Mouse (Mus musculus) embryo, embryonic 9.5 days (tissue): ENCODE measurements around the gene Il12b.

ENCODE experiments used
- DNase-seq: peaks from one replicate; pipeline ENCODE4 v3.0.0-alpha.2; 2017; ENCODE audit errors: extremely low spot score

Gene Il12b

DNA sequence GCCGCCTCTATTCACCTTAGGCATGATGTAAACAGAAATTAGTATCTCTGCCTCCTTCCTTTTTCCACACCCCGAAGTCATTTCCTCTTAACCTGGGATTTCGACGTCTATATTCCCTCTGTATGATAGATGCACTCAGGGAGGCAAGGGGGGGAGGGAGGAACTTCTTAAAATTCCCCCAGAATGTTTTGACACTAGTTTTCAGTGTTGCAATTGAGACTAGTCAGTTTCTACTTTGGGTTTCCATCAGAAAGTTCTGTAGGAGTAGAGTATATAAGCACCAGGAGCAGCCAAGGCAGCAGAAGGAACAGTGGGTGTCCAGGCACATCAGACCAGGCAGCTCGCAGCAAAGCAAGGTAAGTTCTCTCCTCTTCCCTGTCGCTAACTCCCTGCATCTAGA lies at the start of gene Il12b:
Gene Il12b (plus strand): TSS at position 301 of the 400 bp plus-strand sequence.
- no peak for DNase-seq

DNA sequence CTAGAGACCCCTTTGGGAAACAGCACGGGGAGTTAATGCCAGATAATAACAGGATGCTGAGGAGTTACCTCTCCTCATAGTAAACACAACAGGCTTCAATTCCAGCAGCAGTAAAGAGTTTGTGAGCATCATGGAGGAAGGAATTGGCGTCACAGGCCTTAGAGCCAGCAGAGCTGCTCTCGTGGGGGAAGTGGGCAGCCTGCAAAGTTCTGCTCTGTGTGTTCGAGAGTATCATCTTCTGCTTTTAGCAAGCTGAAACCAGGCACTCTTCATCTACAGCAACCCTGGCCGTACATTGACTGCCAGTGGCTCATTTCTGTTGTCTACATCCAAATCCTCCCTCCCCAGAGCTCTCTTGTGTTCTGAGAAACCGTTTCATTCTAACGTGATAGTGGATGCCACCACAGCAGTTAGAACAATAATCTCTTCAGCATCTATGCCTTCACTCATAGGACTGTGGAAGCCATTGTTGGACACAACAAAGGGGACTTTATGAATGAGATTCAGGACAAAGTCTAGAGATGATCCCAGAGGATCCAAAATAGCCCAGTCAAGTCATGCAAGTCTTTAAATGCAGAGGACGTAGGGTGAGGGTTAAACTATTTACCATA lies 44.9 kb upstream of the Il12b start:
- DNase-seq, result no peak

- DNase-seq, result no peak
These were observed 43.7 kb upstream of the Il12b start for GRCm38 (mm10) chr11:44356171-44356570.

- no peak for DNase-seq
These were observed 35.3 kb upstream of the Il12b start for GRCm38 (mm10) chr11:44364536-44364935.

- DNase-seq, result peak; percentile 9
These were observed 32.2 kb upstream of the Il12b start for GRCm38 (mm10) chr11:44367711-44368110.

GRCm38 (mm10) chr11:44372856-44373255 lies 27.0 kb upstream of the Il12b start:
- DNase-seq, result no peak

- DNase-seq, result no peak
These were observed 22.0 kb upstream of the Il12b start for GRCm38 (mm10) chr11:44377879-44378278.

DNA sequence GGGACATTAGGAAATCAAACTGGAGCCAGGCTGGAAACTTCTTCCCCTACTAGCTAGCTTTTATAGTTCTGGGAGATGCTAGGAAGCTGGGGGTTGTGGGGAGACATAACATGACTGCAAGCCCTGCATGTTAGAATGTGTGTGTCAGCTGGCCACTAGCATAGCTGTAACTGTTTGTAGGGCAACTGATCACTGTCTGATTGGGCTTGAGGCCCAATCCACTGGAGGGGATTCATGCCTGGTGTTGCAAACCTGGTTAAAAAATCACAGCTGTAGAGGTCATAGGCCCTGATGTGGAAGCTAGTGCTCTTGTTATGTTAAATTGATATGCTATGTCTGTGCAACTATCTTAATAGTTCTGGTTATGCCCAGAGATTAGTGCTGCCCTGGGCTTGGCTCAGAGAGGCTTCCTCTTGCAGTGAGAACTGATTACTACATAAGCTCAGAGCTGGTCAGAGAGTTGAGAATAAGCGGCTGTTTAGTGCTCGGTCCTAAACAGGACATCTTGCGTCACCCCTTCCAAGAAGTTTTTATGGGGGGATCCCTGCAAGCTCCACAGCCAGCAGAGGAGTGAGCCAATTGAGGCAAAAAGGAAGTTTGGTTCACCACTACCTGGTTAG lies 19.3 kb upstream of the Il12b start:
- no peak for DNase-seq

GRCm38 (mm10) chr11:44382200-44382599 lies 17.7 kb upstream of the Il12b start:
- DNase-seq, result no peak

DNA sequence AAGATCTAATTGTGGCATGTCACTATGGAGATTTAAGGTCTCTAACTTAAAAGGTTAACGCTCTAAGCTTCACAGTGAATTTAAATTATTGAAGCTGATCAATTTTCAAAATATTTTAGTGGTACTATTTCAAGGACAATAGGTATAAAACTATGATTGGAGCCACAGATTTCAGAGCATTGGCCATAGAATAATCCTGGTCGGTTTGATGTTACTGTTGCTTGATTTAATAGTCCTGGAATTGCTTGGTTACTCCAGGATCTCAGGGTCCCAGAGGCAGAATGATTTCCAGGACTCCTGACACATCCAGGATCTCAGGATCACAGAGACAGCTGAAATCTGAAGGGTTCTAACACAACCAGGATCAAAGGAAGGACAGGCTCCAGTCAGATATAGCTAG lies 12.8 kb upstream of the Il12b start:
- no peak for DNase-seq

DNA sequence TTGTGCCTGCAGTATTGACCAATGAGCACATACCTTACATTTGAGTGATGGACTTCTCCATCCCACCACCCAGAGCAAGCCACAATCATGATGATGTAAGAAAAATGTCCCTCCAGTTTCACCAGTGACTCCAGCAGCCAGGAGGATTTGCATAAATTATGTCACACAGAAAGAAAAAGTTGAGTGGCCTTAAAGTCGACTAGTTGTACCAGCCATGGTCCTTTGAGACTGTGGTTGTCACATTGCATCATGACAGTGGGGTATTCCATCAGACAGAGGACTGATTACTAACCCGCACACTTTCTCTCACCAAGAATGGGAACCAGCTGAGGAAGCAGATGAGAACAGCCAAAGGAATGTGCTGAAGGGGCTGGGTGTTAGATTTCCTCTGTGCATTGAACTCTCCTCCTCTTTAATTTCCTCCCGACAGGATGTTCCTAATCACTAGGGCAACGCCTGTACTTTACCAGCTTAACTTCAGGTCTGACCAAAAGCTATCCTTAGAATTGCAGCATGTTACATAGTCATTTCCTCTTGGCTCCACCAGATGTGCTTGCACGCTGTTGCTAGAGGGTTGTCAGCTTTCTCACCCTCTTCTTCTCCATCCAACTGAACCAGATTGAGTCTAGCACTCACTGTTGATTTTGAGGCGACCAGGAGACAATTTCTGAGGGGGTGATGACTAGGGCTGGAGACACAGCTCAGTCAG lies 9.7 kb upstream of the Il12b start:
- no peak for DNase-seq

DNA sequence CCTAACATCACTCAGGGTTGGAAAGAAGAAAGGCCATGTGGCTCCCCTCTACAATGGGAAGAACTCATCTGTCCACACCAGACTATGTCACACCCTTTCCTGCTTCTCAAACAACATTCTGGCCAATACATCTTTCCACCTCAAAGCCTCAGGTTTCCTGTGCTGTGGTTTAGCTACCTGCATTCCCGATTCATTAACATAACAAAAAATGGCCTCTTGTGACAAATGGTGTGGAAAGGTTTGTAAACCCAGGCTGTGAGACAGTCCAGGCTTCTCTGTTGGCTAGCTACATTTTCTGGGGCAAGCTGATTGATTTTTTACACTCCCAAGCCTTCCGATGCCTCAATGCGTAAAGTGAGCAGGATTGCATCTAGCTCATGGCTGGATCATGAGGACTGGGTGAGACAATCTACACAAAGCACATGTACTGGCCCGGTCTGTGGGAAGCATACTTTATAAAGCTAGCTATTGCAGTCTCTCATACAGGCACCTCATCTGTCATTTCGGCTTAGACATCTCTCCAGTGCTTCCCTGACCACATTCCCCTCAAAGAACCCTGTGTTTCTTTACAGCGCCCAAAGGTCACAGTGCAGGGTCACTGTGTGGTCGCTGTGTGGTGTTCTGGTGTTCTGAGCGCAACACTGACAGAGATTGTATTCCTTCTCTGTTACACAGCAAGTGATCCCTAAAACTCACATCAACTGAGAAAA lies 6.6 kb upstream of the Il12b start:
- DNase-seq, result no peak

DNA sequence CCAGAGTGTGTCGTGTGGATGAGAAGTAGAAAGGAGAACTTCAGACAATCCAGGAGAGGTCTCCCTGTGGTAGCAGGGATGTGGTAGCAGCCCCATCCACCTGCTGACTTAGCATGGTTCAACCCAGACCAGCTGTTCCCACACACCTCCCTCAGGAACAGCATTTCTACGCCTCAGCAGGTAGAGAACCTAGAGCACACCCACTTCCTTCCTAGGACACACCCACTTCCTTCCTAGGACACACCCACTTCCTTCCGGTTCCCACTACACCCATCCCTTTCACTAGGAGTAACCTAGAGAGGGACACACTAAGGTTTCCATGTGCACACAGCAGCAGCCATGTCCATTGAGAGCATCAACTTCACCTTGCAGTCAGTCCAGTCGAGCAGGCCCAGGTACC lies 4.5 kb upstream of the Il12b start:
- no peak for DNase-seq

DNA sequence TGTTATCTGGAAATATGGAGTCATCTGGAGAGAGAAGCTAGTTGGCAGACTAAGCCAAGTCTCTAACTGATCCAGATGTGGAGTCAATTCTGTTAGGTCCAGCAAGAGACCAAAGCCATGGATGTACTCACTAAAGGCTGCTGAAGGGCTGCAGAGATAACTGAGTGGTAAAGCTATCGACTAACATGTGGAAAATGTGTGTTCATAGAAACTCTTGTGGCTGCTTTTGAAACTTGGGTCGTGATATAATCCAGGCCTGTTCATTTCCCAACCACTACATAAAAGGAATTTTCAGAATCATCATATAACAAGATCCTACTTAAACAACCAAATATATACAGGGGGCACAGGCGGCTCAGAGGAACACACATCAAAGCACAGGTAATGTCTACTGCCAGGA lies 2.3 kb upstream of the Il12b start:
- DNase-seq, result no peak

DNA sequence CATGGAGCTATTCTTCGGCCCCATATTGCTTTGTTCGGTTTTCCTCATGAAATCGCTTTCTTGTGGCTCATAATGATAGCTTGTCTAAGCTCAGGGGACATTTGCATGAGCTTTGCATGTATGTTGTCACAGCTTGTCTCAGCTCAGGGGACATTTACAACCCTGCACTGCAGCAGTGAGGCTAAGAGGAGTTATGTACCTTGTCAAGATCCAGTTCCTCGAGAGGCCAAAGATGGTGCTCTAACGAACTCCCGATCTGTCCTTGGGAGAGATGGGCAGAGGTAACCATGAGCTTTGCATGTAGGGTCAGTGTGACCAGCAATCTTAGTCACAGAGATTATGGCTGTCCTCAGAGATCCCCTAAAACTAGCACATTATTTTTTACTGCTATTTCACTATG lies 1.5 kb upstream of the Il12b start:
- no peak for DNase-seq

- DNase-seq, result peak; percentile 87
These were observed 1.1 kb upstream of the Il12b start for GRCm38 (mm10) chr11:44398782-44399225.

- no peak for DNase-seq
These were observed 2.0 kb downstream of the Il12b start for GRCm38 (mm10) chr11:44401635-44402548.

DNA sequence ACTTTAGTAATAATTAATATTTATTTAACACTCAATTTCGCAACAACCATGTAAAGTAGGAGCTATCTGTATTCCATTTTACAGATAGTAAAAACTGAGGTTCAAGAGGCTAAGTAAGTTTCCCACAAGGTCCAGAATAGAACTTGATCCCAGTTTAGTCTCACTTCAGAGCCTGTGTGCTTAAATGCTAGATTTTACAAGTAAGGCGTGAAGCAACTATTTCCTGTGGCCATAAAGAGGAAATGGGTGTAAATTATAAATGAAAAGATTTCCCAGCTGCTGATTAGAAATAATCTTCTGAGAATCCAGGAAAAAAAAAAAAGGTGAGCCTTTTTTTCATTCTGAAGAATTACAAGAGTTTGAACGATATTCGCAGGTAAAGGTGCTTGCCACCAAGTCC lies 5.2 kb downstream of the Il12b start:
- no peak for DNase-seq

DNA sequence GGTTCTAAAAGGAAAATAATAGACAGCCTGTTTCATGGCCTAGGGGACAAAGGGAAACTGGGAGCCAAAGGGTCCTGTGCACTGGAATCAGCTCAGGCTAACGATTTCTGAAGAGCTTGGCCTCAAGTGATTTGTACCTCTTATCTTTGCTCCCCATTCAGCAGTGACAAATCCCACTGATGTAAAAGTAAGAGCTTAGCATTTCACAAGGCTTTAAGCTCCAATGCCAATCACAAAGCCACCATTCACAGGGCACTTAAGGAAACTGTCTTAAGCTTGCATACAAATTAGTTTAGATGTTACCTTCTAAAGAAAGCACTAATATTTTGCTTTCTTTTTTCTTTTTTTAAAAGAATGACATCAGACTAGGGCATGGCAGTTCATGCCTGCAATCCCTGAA lies 6.1 kb downstream of the Il12b start:
- DNase-seq, result no peak

- DNase-seq, result no peak
These were observed 6.6 kb downstream of the Il12b start for GRCm38 (mm10) chr11:44406457-44406856.

GRCm38 (mm10) chr11:44408626-44409025 lies 8.8 kb downstream of the Il12b start:
- DNase-seq, result no peak
